Mouse (Mus musculus): ENCODE measurements around the gene Grid1. TPM values are rescaled to one million over a fixed set of nuclear protein-coding genes. Genes with fewer than 3 reads are reported as not detected.

Gene Grid1
- polyA plus RNA-seq, 1 experiment, result 0.19 TPM

- no peak for DNase-seq
- no peaks in the 10 kb centered on the region for H3K36me3 ChIP-seq (ENCODE audit: control insufficient read depth, insufficient read depth, low read length)
- no peak for TF ChIP-seq CTCF (IDR thresholded peaks at IDR 0.05; ENCODE audit: borderline replicate concordance, control insufficient read depth, extremely low read depth, insufficient read depth, low read length, poor library complexity)
- no peak for TF ChIP-seq POLR2A (IDR thresholded peaks at IDR 0.05; ENCODE audit: control insufficient read depth, extremely low read depth, insufficient read depth, low read length, poor library complexity)
- no peak overlapping the region for H3K4me3 ChIP-seq (ENCODE audit: control insufficient read depth, insufficient read depth, low read length)
- H3K4me1 ChIP-seq (replicated peaks; ENCODE audit: control insufficient read depth, insufficient read depth, low read length), result peaks cover 4% of the 10 kb centered on the region; the same call in 1 of the 2 replicates
- peaks cover 25% of the 10 kb centered on the region for H3K27me3 ChIP-seq (ENCODE audit: control insufficient read depth, insufficient read depth, low read length)
- 53% methylated on average over 3 of the region's 3 CpGs for WGBS
- no peak overlapping the region for H3K27ac ChIP-seq (ENCODE audit: control insufficient read depth, insufficient read depth, low read length)
Observed at GRCm38 (mm10) chr14:34816301-34816700, 3.6 kb upstream of the Grid1 start.

GRCm38 (mm10) chr14:34818387-34818980 is 1.4 kb upstream of the Grid1 start:
- DNase-seq, result no peak
- WGBS, result 6% methylated on average over 9 of the region's 9 CpGs
- Histone ChIP-seq H3K27ac (ENCODE audit: control insufficient read depth, insufficient read depth, low read length) (no peak overlapping the region), H3K36me3 (ENCODE audit: control insufficient read depth, insufficient read depth, low read length) (no peaks in the 10 kb centered on the region), H3K27me3 (ENCODE audit: control insufficient read depth, insufficient read depth, low read length) (peaks cover 31% of the 10 kb centered on the region), H3K4me1 (replicated peaks; ENCODE audit: control insufficient read depth, insufficient read depth, low read length) (peaks cover 7% of the 10 kb centered on the region; the same call in 1 of the 2 replicates), H3K4me3 (ENCODE audit: control insufficient read depth, insufficient read depth, low read length) (no peak overlapping the region)
- no peak for TF ChIP-seq CTCF (IDR thresholded peaks at IDR 0.05; ENCODE audit: borderline replicate concordance, control insufficient read depth, extremely low read depth, insufficient read depth, low read length, poor library complexity)
- no peak for TF ChIP-seq POLR2A (IDR thresholded peaks at IDR 0.05; ENCODE audit: control insufficient read depth, extremely low read depth, insufficient read depth, low read length, poor library complexity)

GRCm38 (mm10) chr14:34819121-34819918 is 588 bp upstream of the Grid1 start:
- Histone ChIP-seq H3K27me3 (ENCODE audit: control insufficient read depth, insufficient read depth, low read length) (peaks cover 31% of the 10 kb centered on the region), H3K36me3 (ENCODE audit: control insufficient read depth, insufficient read depth, low read length) (no peaks in the 10 kb centered on the region), H3K27ac (ENCODE audit: control insufficient read depth, insufficient read depth, low read length) (no peak overlapping the region), H3K4me1 (replicated peaks; ENCODE audit: control insufficient read depth, insufficient read depth, low read length) (peaks cover 7% of the 10 kb centered on the region; the same call in 1 of the 2 replicates), H3K4me3 (ENCODE audit: control insufficient read depth, insufficient read depth, low read length) (no peak overlapping the region)
- no peak for DNase-seq
- 7% methylated on average over 67 of the region's 85 CpGs for WGBS
- no peak for TF ChIP-seq CTCF (IDR thresholded peaks at IDR 0.05; ENCODE audit: borderline replicate concordance, control insufficient read depth, extremely low read depth, insufficient read depth, low read length, poor library complexity)
- no peak for TF ChIP-seq POLR2A (IDR thresholded peaks at IDR 0.05; ENCODE audit: control insufficient read depth, extremely low read depth, insufficient read depth, low read length, poor library complexity)

GRCm38 (mm10) chr14:34820653-34821005 is 721 bp downstream of the Grid1 start:
- no peak for TF ChIP-seq CTCF (IDR thresholded peaks at IDR 0.05; ENCODE audit: borderline replicate concordance, control insufficient read depth, extremely low read depth, insufficient read depth, low read length, poor library complexity)
- TF ChIP-seq POLR2A (IDR thresholded peaks at IDR 0.05; ENCODE audit: control insufficient read depth, extremely low read depth, insufficient read depth, low read length, poor library complexity), result no peak
- Histone ChIP-seq H3K4me3 (ENCODE audit: control insufficient read depth, insufficient read depth, low read length) (no peak overlapping the region), H3K4me1 (replicated peaks; ENCODE audit: control insufficient read depth, insufficient read depth, low read length) (peaks cover 7% of the 10 kb centered on the region; the same call in 1 of the 2 replicates), H3K36me3 (ENCODE audit: control insufficient read depth, insufficient read depth, low read length) (no peaks in the 10 kb centered on the region), H3K27me3 (ENCODE audit: control insufficient read depth, insufficient read depth, low read length) (peaks cover 31% of the 10 kb centered on the region), H3K27ac (ENCODE audit: control insufficient read depth, insufficient read depth, low read length) (no peak overlapping the region)
- 2% methylated on average over 12 of the region's 12 CpGs for WGBS
- no peak for DNase-seq

GRCm38 (mm10) chr14:34821131-34821790 is 1.4 kb downstream of the Grid1 start:
- DNase-seq, result no peak
- H3K4me3 ChIP-seq (ENCODE audit: control insufficient read depth, insufficient read depth, low read length), result no peak overlapping the region
- H3K36me3 ChIP-seq (ENCODE audit: control insufficient read depth, insufficient read depth, low read length), result no peaks in the 10 kb centered on the region
- 9% methylated on average over 26 of the region's 26 CpGs for WGBS
- TF ChIP-seq CTCF (IDR thresholded peaks at IDR 0.05; ENCODE audit: borderline replicate concordance, control insufficient read depth, extremely low read depth, insufficient read depth, low read length, poor library complexity) (no peak), POLR2A (IDR thresholded peaks at IDR 0.05; ENCODE audit: control insufficient read depth, extremely low read depth, insufficient read depth, low read length, poor library complexity) (no peak)
- H3K27me3 ChIP-seq (ENCODE audit: control insufficient read depth, insufficient read depth, low read length), result peaks cover 31% of the 10 kb centered on the region
- H3K4me1 ChIP-seq (replicated peaks; ENCODE audit: control insufficient read depth, insufficient read depth, low read length), result peaks cover 7% of the 10 kb centered on the region; the same call in 1 of the 2 replicates
- no peak overlapping the region for H3K27ac ChIP-seq (ENCODE audit: control insufficient read depth, insufficient read depth, low read length)

GRCm38 (mm10) chr14:34823136-34823535 is 3.2 kb downstream of the Grid1 start:
- 6% methylated on average over 17 of the region's 17 CpGs for WGBS
- TF ChIP-seq POLR2A (IDR thresholded peaks at IDR 0.05; ENCODE audit: control insufficient read depth, extremely low read depth, insufficient read depth, low read length, poor library complexity) (no peak), CTCF (IDR thresholded peaks at IDR 0.05; ENCODE audit: borderline replicate concordance, control insufficient read depth, extremely low read depth, insufficient read depth, low read length, poor library complexity) (no peak)
- H3K4me1 ChIP-seq (replicated peaks; ENCODE audit: control insufficient read depth, insufficient read depth, low read length), result peaks cover 7% of the 10 kb centered on the region; the same call in 1 of the 2 replicates
- no peaks in the 10 kb centered on the region for H3K36me3 ChIP-seq (ENCODE audit: control insufficient read depth, insufficient read depth, low read length)
- DNase-seq, result no peak
- H3K4me3 ChIP-seq (ENCODE audit: control insufficient read depth, insufficient read depth, low read length), result no peak overlapping the region
- H3K27ac ChIP-seq (ENCODE audit: control insufficient read depth, insufficient read depth, low read length), result no peak overlapping the region
- H3K27me3 ChIP-seq (ENCODE audit: control insufficient read depth, insufficient read depth, low read length), result peaks cover 31% of the 10 kb centered on the region
